In the genomic region with DNA sequence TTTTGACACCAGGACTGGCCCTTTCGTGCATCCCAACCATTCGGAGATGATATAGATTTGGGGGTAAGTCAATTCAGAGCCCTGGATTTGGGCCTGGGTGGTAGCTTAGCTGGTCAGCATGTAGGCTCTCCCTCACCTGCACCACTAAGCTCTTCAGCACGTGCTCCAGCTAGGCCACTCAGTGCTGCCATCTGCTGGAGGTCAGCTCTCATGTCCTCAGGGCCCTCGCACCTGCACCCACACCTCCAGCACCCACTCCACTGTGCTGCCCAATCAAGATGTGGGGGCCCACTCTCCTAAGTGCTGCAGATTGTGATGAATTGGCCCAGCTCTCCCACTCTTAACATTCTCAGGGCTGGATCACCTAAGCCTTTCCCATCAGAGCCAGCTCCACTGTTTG, we compare ENCODE assay signal across 7 mouse cellular contexts. TPM values are rescaled to one million over a fixed set of nuclear protein-coding genes. Genes with fewer than 3 reads are reported as not detected.
A peak's percentile ranks its signal among the peaks of the same experiment; 100 is the strongest.
DNase-seq lines count a peak whose midpoint lies in the region; ATAC-seq and TF ChIP-seq lines count a peak whose summit lies in the region.

No protein-coding gene starts in this region.

- DNase-seq in B cell, adult 2 months = peak; percentile 75
- peak; percentile 32 for DNase-seq in cerebellum, adult 11-12 months
- DNase-seq in gastrocnemius, postnatal 10 days = peak; percentile 41
- DNase-seq in kidney, adult 2 months = peak; percentile 61
- DNase-seq in skeletal muscle tissue, adult 2 months (ENCODE audit: low read depth, low spot score) = peak; percentile 7

- H3K4me3 ChIP-seq in ES-Bruce4 (ENCODE audit: low read depth, low read length) = no peak overlapping the region
- no peak overlapping the region for H3K4me3 ChIP-seq in kidney, adult 2 months (ENCODE audit: insufficient read depth, low read depth, low read length)
- H3K4me3 ChIP-seq in lung, embryonic 15.5 days = no peak overlapping the region

- 66% methylated on average over 4 of the region's 4 CpGs for WGBS in kidney, adult 2 months
- WGBS in lung, embryonic 15.5 days = 63% methylated on average over 4 of the region's 4 CpGs

- peak; percentile 88 for TF ChIP-seq CTCF in ES-Bruce4 (IDR thresholded peaks at IDR 0.05; ENCODE audit: low read depth, low read length)
- TF ChIP-seq CTCF in kidney, adult 2 months (conservative IDR thresholded peaks at IDR 0.05; ENCODE audit: insufficient read depth, insufficient read length, low read depth, low read length) = peak; percentile 72

- H3K9ac ChIP-seq in ES-Bruce4 (ENCODE audit: low read depth, poor library complexity, severe bottlenecking) = no peak overlapping the region
- no peak overlapping the region for H3K9ac ChIP-seq in lung, embryonic 15.5 days

- no peaks in the 10 kb centered on the region for H3K27me3 ChIP-seq in ES-Bruce4 (ENCODE audit: control insufficient read depth, insufficient read depth, low read length, poor library complexity, severe bottlenecking)
- H3K27me3 ChIP-seq in kidney, adult 2 months (replicated peaks; ENCODE audit: control insufficient read depth, insufficient read depth, low read length) = no peaks in the 10 kb centered on the region
- no peaks in the 10 kb centered on the region for H3K27me3 ChIP-seq in lung, embryonic 15.5 days

- no peak for TF ChIP-seq POLR2A in ES-Bruce4 (IDR thresholded peaks at IDR 0.05; ENCODE audit: insufficient read depth, low read length)
- TF ChIP-seq POLR2A in kidney, adult 2 months (IDR thresholded peaks at IDR 0.05; ENCODE audit: low read depth, low read length) = no peak

- 0 out of 2 replicates have a peak, but pooled peaks have one; percentile 24 for ATAC-seq in lung, embryonic 15.5 days (ENCODE audit: borderline replicate concordance, extremely low read depth, low FRiP score, low TSS enrichment)

- H3K9me3 ChIP-seq in ES-Bruce4 (replicated peaks; ENCODE audit: control insufficient read depth, insufficient read depth, low read length, poor library complexity, severe bottlenecking) = no peaks in the 10 kb centered on the region
- no peaks in the 10 kb centered on the region for H3K9me3 ChIP-seq in lung, embryonic 15.5 days

- no peak overlapping the region for H3K27ac ChIP-seq in ES-Bruce4 (ENCODE audit: insufficient read depth, low read length)
- no peak overlapping the region for H3K27ac ChIP-seq in kidney, adult 2 months (ENCODE audit: insufficient read depth, low read depth, low read length)
- no peak overlapping the region for H3K27ac ChIP-seq in lung, embryonic 15.5 days

- H3K4me2 ChIP-seq in lung, embryonic 15.5 days = no peak overlapping the region

- no peaks in the 10 kb centered on the region for H3K36me3 ChIP-seq in ES-Bruce4 (ENCODE audit: control insufficient read depth, insufficient read depth, low read length, poor library complexity, severe bottlenecking)
- H3K36me3 ChIP-seq in kidney, adult 2 months (ENCODE audit: control insufficient read depth, insufficient read depth, low read length) = no peaks in the 10 kb centered on the region
- no peaks in the 10 kb centered on the region for H3K36me3 ChIP-seq in lung, embryonic 15.5 days

- no peaks in the 10 kb centered on the region for H3K4me1 ChIP-seq in ES-Bruce4 (ENCODE audit: control insufficient read depth, insufficient read depth, low read length)
- no peaks in the 10 kb centered on the region for H3K4me1 ChIP-seq in kidney, adult 2 months (ENCODE audit: control insufficient read depth, insufficient read depth, low read length)
- H3K4me1 ChIP-seq in lung, embryonic 15.5 days = no peaks in the 10 kb centered on the region

- no peak for TF ChIP-seq EP300 in ES-Bruce4 (IDR thresholded peaks at IDR 0.05; ENCODE audit: insufficient read depth, low read depth, low read length)

RNA-seq across cellular contexts. Expression of gene Pfkp, which starts 41.4 kb away (rescaled TPM):
- 101 and 108 TPM in 2 replicates for polyA plus RNA-seq in ES-Bruce4 (2011; ENCODE audit: insufficient read depth, insufficient read length, low read depth, missing spikeins)
- 1 to 10 TPM; 8.1 to 9.9 TPM for total RNA-seq in gastrocnemius, postnatal 10 days (2021)
- 69.4 and 74.6 TPM in 2 replicates for polyA plus RNA-seq in kidney, adult 2 months (2012; rRNA removed)
- 29.0 and 31.2 TPM in 2 replicates for polyA plus RNA-seq in lung, embryonic 15.5 days (2015; fragmentation: Nextera tagmentation; extraction: Ambion mirVana)

Comparison
In these comparisons a context has a peak if more than half of its experiments do, and no peak if none do; other contexts are left out.
1. DNase-seq: peak in every context shown above with its lines; median percentile 75 in B cell, adult 2 months; 61 in kidney, adult 2 months; 41 in gastrocnemius, postnatal 10 days; 32 in cerebellum, adult 11-12 months; 7 in skeletal muscle tissue, adult 2 months.